Mouse (Mus musculus): ENCODE data around the gene Ccdc102a. TPM values are rescaled to one million over a fixed set of nuclear protein-coding genes. Genes with fewer than 3 reads are reported as not detected.

Gene Ccdc102a
- polyA plus RNA-seq, 1 experiment from 2014 or later: 30.8 TPM

Other genes with a start within 250 kb of the Ccdc102a start
- 0.25 and 0.41 TPM in 2 replicates for gene Pllp, start 221.8 kb downstream of the Ccdc102a start, polyA plus RNA-seq (2016; fragmentation: Nextera tagmentation; extraction: Ambion mirVana)
- gene Ccl22, start 172.5 kb downstream of the Ccdc102a start, polyA plus RNA-seq (2016; fragmentation: Nextera tagmentation; extraction: Ambion mirVana): not detected in 2 replicates
- 10.6 and 14.2 TPM in 2 replicates for gene Cx3cl1, start 146.1 kb downstream of the Ccdc102a start, polyA plus RNA-seq (2016; fragmentation: Nextera tagmentation; extraction: Ambion mirVana)
- not detected in 2 replicates for gene Ccl17, start 107.6 kb downstream of the Ccdc102a start, polyA plus RNA-seq (2016; fragmentation: Nextera tagmentation; extraction: Ambion mirVana)
- gene Coq9, start 79.8 kb downstream of the Ccdc102a start, polyA plus RNA-seq (2016; fragmentation: Nextera tagmentation; extraction: Ambion mirVana): 52.6 and 55.3 TPM in 2 replicates
- gene Ciapin1, start 79.7 kb downstream of the Ccdc102a start, polyA plus RNA-seq (2016; fragmentation: Nextera tagmentation; extraction: Ambion mirVana): 169 and 178 TPM in 2 replicates
- 120 and 129 TPM in 2 replicates for gene Polr2c, start 60.6 kb downstream of the Ccdc102a start, polyA plus RNA-seq (2016; fragmentation: Nextera tagmentation; extraction: Ambion mirVana)
- 28.4 and 29.9 TPM in 2 replicates for gene Dok4, start 41.8 kb downstream of the Ccdc102a start, polyA plus RNA-seq (2016; fragmentation: Nextera tagmentation; extraction: Ambion mirVana)
- gene Adgrg5, start 5.6 kb upstream of the Ccdc102a start, polyA plus RNA-seq (2016; fragmentation: Nextera tagmentation; extraction: Ambion mirVana): 0.12 TPM in 1 of 2 replicates, not detected in the other
- gene Adgrg1, start 56.7 kb upstream of the Ccdc102a start, polyA plus RNA-seq (2016; fragmentation: Nextera tagmentation; extraction: Ambion mirVana): 187 and 194 TPM in 2 replicates
- gene Adgrg3, start 99.6 kb upstream of the Ccdc102a start, polyA plus RNA-seq (2016; fragmentation: Nextera tagmentation; extraction: Ambion mirVana): 1.9 TPM in 2 replicates
- 1.3 and 2.3 TPM in 2 replicates for gene Drc7, start 137.0 kb upstream of the Ccdc102a start, polyA plus RNA-seq (2016; fragmentation: Nextera tagmentation; extraction: Ambion mirVana)
- 36.2 and 39.4 TPM in 2 replicates for gene Katnb1, start 163.1 kb upstream of the Ccdc102a start, polyA plus RNA-seq (2016; fragmentation: Nextera tagmentation; extraction: Ambion mirVana)

Data from hindbrain, embryonic 12.5 days (tissue).